ENCODE assay signal across 8 mouse cellular contexts in the genomic region with DNA sequence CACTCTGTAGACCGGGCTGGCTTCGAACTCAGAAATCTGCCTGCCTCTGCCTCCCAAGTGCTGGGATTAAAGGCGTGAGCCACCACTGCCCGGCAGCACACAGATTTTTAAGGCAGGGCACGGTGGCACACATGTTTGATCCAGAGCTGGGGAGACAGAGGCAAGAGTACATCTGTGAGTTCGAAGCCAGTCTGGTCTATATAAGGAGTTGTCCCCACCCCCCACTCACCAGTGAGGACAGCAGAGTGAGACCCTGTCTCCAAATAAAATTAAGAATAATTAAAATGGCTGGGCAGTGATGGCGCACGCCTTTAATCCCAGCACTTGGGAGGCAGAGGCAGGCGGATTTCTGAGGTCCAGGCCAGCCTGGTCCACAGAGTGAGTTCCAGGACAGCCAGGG. TPM values are rescaled to one million over a fixed set of nuclear protein-coding genes. Genes with fewer than 3 reads are reported as not detected.
DNase-seq lines count a peak whose midpoint lies in the region; ATAC-seq and TF ChIP-seq lines count a peak whose summit lies in the region.
"Not testable (repeated sequence)": the region's sequence is repeated elsewhere in the genome, so short reads cannot be mapped to it uniquely, and the experiment has no call there.

No protein-coding gene starts in this region.

- ATAC-seq in forebrain, embryonic 16.5 days; hindbrain, embryonic 12.5 days (ENCODE audit: low FRiP score); kidney, embryonic 15.5 days (replicated peaks; ENCODE audit: low FRiP score); liver, embryonic 11.5 days (replicated peaks; ENCODE audit: low FRiP score); midbrain, embryonic 12.5 days (ENCODE audit: low FRiP score, low read depth): not testable (repeated sequence)

- peak overlapping the region; percentile 69 for H3K4me3 ChIP-seq in E14TG2a.4 (replicated peaks; ENCODE audit: low read length)
- peak overlapping the region; percentile 66 for H3K4me3 ChIP-seq in forebrain, embryonic 16.5 days (replicated peaks; ENCODE audit: low read length)
- 0 out of 2 replicates have a peak overlapping the region, but pooled peaks have one; percentile 84 for H3K4me3 ChIP-seq in hindbrain, embryonic 12.5 days
- H3K4me3 ChIP-seq in kidney, embryonic 15.5 days (replicated peaks) = peak overlapping the region; percentile 66
- H3K4me3 ChIP-seq in liver, embryonic 11.5 days (ENCODE audit: low read depth, low read length) = peak overlapping the region; percentile 71
- peak overlapping the region; percentile 94; the same call in 1 of the 2 replicates for H3K4me3 ChIP-seq in midbrain, embryonic 12.5 days

- DNase-seq in cerebellum, adult 9-11 months = peak; percentile 78
- not testable (repeated sequence) for DNase-seq in liver, embryonic 11.5 days (ENCODE audit: low spot score)
- peak; percentile 27 for DNase-seq in splenic B cell, adult 2 months (ENCODE audit: low read depth, low spot score)

- TF ChIP-seq CTCF in E14TG2a.4 (conservative IDR thresholded peaks at IDR 0.05; ENCODE audit: low read length) = not testable (repeated sequence)

- peaks cover 18% of the 10 kb centered on the region for H3K36me3 ChIP-seq in E14TG2a.4 (ENCODE audit: insufficient read depth, low read length)
- H3K36me3 ChIP-seq in forebrain, embryonic 16.5 days (ENCODE audit: control insufficient read depth, insufficient read depth); liver, embryonic 11.5 days (ENCODE audit: control insufficient read depth, insufficient read depth, low read length); midbrain, embryonic 12.5 days; splenic B cell, adult 2 months (ENCODE audit: control insufficient read depth, insufficient read depth, low read length, poor library complexity, severe bottlenecking): not testable (repeated sequence)
- H3K36me3 ChIP-seq in hindbrain, embryonic 12.5 days = peaks cover 11% of the 10 kb centered on the region; the same call in 1 of the 2 replicates
- peaks cover 17% of the 10 kb centered on the region for H3K36me3 ChIP-seq in kidney, embryonic 15.5 days

- not testable (repeated sequence) for H3K27ac ChIP-seq in forebrain, embryonic 16.5 days (ENCODE audit: low read length); hindbrain, embryonic 12.5 days
- peak overlapping the region; percentile 74 for H3K27ac ChIP-seq in kidney, embryonic 15.5 days
- peak overlapping the region; percentile 35; the same call in 1 of the 2 replicates for H3K27ac ChIP-seq in liver, embryonic 11.5 days (ENCODE audit: low read depth, low read length)
- H3K27ac ChIP-seq in midbrain, embryonic 12.5 days (replicated peaks) = peak overlapping the region; percentile 39; the same call in 1 of the 2 replicates

- H3K4me2 ChIP-seq in forebrain, embryonic 16.5 days (ENCODE audit: low read length) = peak overlapping the region; percentile 46; the same call in 1 of the 2 replicates
- peak overlapping the region; percentile 99 for H3K4me2 ChIP-seq in hindbrain, embryonic 12.5 days (replicated peaks)
- peak overlapping the region; percentile 95 for H3K4me2 ChIP-seq in kidney, embryonic 15.5 days
- peak overlapping the region; percentile 65 for H3K4me2 ChIP-seq in liver, embryonic 11.5 days
- H3K4me2 ChIP-seq in midbrain, embryonic 12.5 days (replicated peaks) = peak overlapping the region; percentile 99

- H3K9ac ChIP-seq in forebrain, embryonic 16.5 days (replicated peaks; ENCODE audit: low read depth, low read length); hindbrain, embryonic 12.5 days; kidney, embryonic 15.5 days; midbrain, embryonic 12.5 days (replicated peaks): not testable (repeated sequence)
- H3K9ac ChIP-seq in liver, embryonic 11.5 days (ENCODE audit: low read depth, low read length) = peak overlapping the region; percentile 35; the same call in 1 of the 2 replicates

- H3K27me3 ChIP-seq in E14TG2a.4 (ENCODE audit: insufficient read depth, low read length); forebrain, embryonic 16.5 days (replicated peaks; ENCODE audit: control insufficient read depth, insufficient read depth, low read length); hindbrain, embryonic 12.5 days; kidney, embryonic 15.5 days; liver, embryonic 11.5 days (replicated peaks; ENCODE audit: control insufficient read depth, insufficient read depth, low read length); midbrain, embryonic 12.5 days; splenic B cell, adult 2 months (ENCODE audit: control insufficient read depth, insufficient read depth, low read length, poor library complexity, severe bottlenecking): not testable (repeated sequence)

- not testable (repeated sequence) for H3K9me3 ChIP-seq in E14TG2a.4 (ENCODE audit: low read length); forebrain, embryonic 16.5 days (ENCODE audit: control insufficient read depth, low read length); hindbrain, embryonic 12.5 days (replicated peaks); kidney, embryonic 15.5 days (replicated peaks); liver, embryonic 11.5 days (ENCODE audit: control insufficient read depth, low read length); midbrain, embryonic 12.5 days

- H3K4me1 ChIP-seq in E14TG2a.4 (replicated peaks; ENCODE audit: low read depth, low read length) = peaks cover 53% of the 10 kb centered on the region
- H3K4me1 ChIP-seq in forebrain, embryonic 16.5 days (replicated peaks; ENCODE audit: control insufficient read depth, insufficient read depth, low read length) = peaks cover 40% of the 10 kb centered on the region
- H3K4me1 ChIP-seq in hindbrain, embryonic 12.5 days = peaks cover 43% of the 10 kb centered on the region
- H3K4me1 ChIP-seq in kidney, embryonic 15.5 days = peaks cover 46% of the 10 kb centered on the region
- H3K4me1 ChIP-seq in liver, embryonic 11.5 days (replicated peaks; ENCODE audit: control insufficient read depth, insufficient read depth, low read length) = peaks cover 25% of the 10 kb centered on the region
- H3K4me1 ChIP-seq in midbrain, embryonic 12.5 days = peaks cover 46% of the 10 kb centered on the region

- WGBS in forebrain, embryonic 16.5 days = 67% methylated on average over 9 of the region's 9 CpGs
- WGBS in hindbrain, embryonic 12.5 days = 66% methylated on average over 9 of the region's 9 CpGs
- 68% methylated on average over 9 of the region's 9 CpGs for WGBS in kidney, embryonic 15.5 days
- WGBS in liver, embryonic 11.5 days = 58% methylated on average over 9 of the region's 9 CpGs
- WGBS in midbrain, embryonic 12.5 days = 72% methylated on average over 9 of the region's 9 CpGs

RNA-seq across cellular contexts. Expression of gene Hdgfl2, which starts 1.1 kb away (rescaled TPM):
- polyA plus RNA-seq in forebrain, embryonic 16.5 days (2015; fragmentation: Nextera tagmentation; extraction: Ambion mirVana) = 151 and 158 TPM in 2 replicates
- 167 and 177 TPM in 2 replicates for polyA plus RNA-seq in hindbrain, embryonic 12.5 days (2016; fragmentation: Nextera tagmentation; extraction: Ambion mirVana)
- 123 and 141 TPM in 2 replicates for polyA plus RNA-seq in kidney, embryonic 15.5 days (2015; fragmentation: Nextera tagmentation; extraction: Ambion mirVana)
- polyA plus RNA-seq in liver, embryonic 11.5 days (2014; fragmentation: Nextera tagmentation; extraction: Ambion mirVana) = 111 and 119 TPM in 2 replicates
- polyA plus RNA-seq in midbrain, embryonic 12.5 days (2016; fragmentation: Nextera tagmentation; extraction: Ambion mirVana) = 179 and 184 TPM in 2 replicates

RNA-seq across cellular contexts. Expression of gene Ubxn6, which starts 3.5 kb away (rescaled TPM):
- polyA plus RNA-seq in forebrain, embryonic 16.5 days (2015; fragmentation: Nextera tagmentation; extraction: Ambion mirVana) = 78.8 and 85.8 TPM in 2 replicates
- 62.4 and 64.5 TPM in 2 replicates for polyA plus RNA-seq in hindbrain, embryonic 12.5 days (2016; fragmentation: Nextera tagmentation; extraction: Ambion mirVana)
- 42.2 and 45.6 TPM in 2 replicates for polyA plus RNA-seq in kidney, embryonic 15.5 days (2015; fragmentation: Nextera tagmentation; extraction: Ambion mirVana)
- polyA plus RNA-seq in liver, embryonic 11.5 days (2014; fragmentation: Nextera tagmentation; extraction: Ambion mirVana) = 23.1 and 25.7 TPM in 2 replicates
- polyA plus RNA-seq in midbrain, embryonic 12.5 days (2016; fragmentation: Nextera tagmentation; extraction: Ambion mirVana) = 54.9 and 58.1 TPM in 2 replicates

RNA-seq across cellular contexts. Expression of gene Plin4, which starts 31.2 kb away (rescaled TPM):
- 0.09 and 0.14 TPM in 2 replicates for polyA plus RNA-seq in forebrain, embryonic 16.5 days (2015; fragmentation: Nextera tagmentation; extraction: Ambion mirVana)
- 0.06 and 0.09 TPM in 2 replicates for polyA plus RNA-seq in hindbrain, embryonic 12.5 days (2016; fragmentation: Nextera tagmentation; extraction: Ambion mirVana)
- polyA plus RNA-seq in kidney, embryonic 15.5 days (2015; fragmentation: Nextera tagmentation; extraction: Ambion mirVana) = 0.08 and 0.12 TPM in 2 replicates
- polyA plus RNA-seq in liver, embryonic 11.5 days (2014; fragmentation: Nextera tagmentation; extraction: Ambion mirVana) = 0.14 TPM in 1 of 2 replicates, not detected in the other
- 0.09 and 0.10 TPM in 2 replicates for polyA plus RNA-seq in midbrain, embryonic 12.5 days (2016; fragmentation: Nextera tagmentation; extraction: Ambion mirVana)

RNA-seq across cellular contexts. Expression of gene Chaf1a, which starts 38.1 kb away (rescaled TPM):
- 10.6 and 12.6 TPM in 2 replicates for polyA plus RNA-seq in forebrain, embryonic 16.5 days (2015; fragmentation: Nextera tagmentation; extraction: Ambion mirVana)
- 26.8 and 30.2 TPM in 2 replicates for polyA plus RNA-seq in hindbrain, embryonic 12.5 days (2016; fragmentation: Nextera tagmentation; extraction: Ambion mirVana)
- 26.9 and 30.8 TPM in 2 replicates for polyA plus RNA-seq in kidney, embryonic 15.5 days (2015; fragmentation: Nextera tagmentation; extraction: Ambion mirVana)
- polyA plus RNA-seq in liver, embryonic 11.5 days (2014; fragmentation: Nextera tagmentation; extraction: Ambion mirVana) = 32.0 and 32.6 TPM in 2 replicates
- 32.5 and 34.5 TPM in 2 replicates for polyA plus RNA-seq in midbrain, embryonic 12.5 days (2016; fragmentation: Nextera tagmentation; extraction: Ambion mirVana)

RNA-seq across cellular contexts. Expression of gene Plin5, which starts 39.0 kb away (rescaled TPM):
- polyA plus RNA-seq in forebrain, embryonic 16.5 days (2015; fragmentation: Nextera tagmentation; extraction: Ambion mirVana) = 0.67 and 1.4 TPM in 2 replicates
- 0.42 and 0.62 TPM in 2 replicates for polyA plus RNA-seq in hindbrain, embryonic 12.5 days (2016; fragmentation: Nextera tagmentation; extraction: Ambion mirVana)
- polyA plus RNA-seq in kidney, embryonic 15.5 days (2015; fragmentation: Nextera tagmentation; extraction: Ambion mirVana) = 1.5 and 1.9 TPM in 2 replicates
- polyA plus RNA-seq in liver, embryonic 11.5 days (2014; fragmentation: Nextera tagmentation; extraction: Ambion mirVana) = 0.43 and 0.68 TPM in 2 replicates
- 0.14 and 0.34 TPM in 2 replicates for polyA plus RNA-seq in midbrain, embryonic 12.5 days (2016; fragmentation: Nextera tagmentation; extraction: Ambion mirVana)

Comparison
In these comparisons a context has a peak if more than half of its experiments do, and no peak if none do; other contexts are left out.
1. H3K4me2 ChIP-seq: peak in every context shown above with its lines; median percentile 99 in hindbrain, embryonic 12.5 days; 99 in midbrain, embryonic 12.5 days; 95 in kidney, embryonic 15.5 days; 65 in liver, embryonic 11.5 days; 46 in forebrain, embryonic 16.5 days.